Mouse (Mus musculus) adrenal gland, postnatal 4 days (tissue): ENCODE data around the gene Bloc1s5. TPM values are rescaled to one million over a fixed set of nuclear protein-coding genes. Genes with fewer than 3 reads are reported as not detected.
"Not testable (repeated sequence)": the region's sequence is repeated elsewhere in the genome, so short reads cannot be mapped to it uniquely, and the experiment has no call there.

Experiments
- DNase-seq, 2 experiments: peaks; one replicate each; pipeline ENCODE4 v3.0.0; 2021 to 2022; ENCODE audit warnings: low spot score in 2 of 2, mixed read lengths in 2 of 2
- long read RNA-seq, 2 experiments: library from polyadenylated mRNA; stranded (forward); transcript quantifications; one replicate each; pipeline ENCODE4 v2.0.0; 2021
- total RNA-seq, 2 experiments: library from RNA; stranded (reverse); gene quantifications; 2 replicates each; pipeline ENCODE4 v1.2.3; 2021

The Bloc1s5 gene
- total RNA-seq, result 10 to 100 TPM; 22.3 to 23.9 TPM
- long read RNA-seq, experiment 1, full-length matches to known transcripts, result 24 of 24 reads
- long read RNA-seq, experiment 1, partial matches to known transcripts, result 0 of 24 reads
- long read RNA-seq, experiment 1, other reads (novel, unspliced or antisense), result 0 of 24 reads
- long read RNA-seq, experiment 2, full-length matches to known transcripts, result 42 of 55 reads
- long read RNA-seq, experiment 2, partial matches to known transcripts, result 1 of 55 reads
- long read RNA-seq, experiment 2, other reads (novel, unspliced or antisense), result 12 of 55 reads

DNA sequence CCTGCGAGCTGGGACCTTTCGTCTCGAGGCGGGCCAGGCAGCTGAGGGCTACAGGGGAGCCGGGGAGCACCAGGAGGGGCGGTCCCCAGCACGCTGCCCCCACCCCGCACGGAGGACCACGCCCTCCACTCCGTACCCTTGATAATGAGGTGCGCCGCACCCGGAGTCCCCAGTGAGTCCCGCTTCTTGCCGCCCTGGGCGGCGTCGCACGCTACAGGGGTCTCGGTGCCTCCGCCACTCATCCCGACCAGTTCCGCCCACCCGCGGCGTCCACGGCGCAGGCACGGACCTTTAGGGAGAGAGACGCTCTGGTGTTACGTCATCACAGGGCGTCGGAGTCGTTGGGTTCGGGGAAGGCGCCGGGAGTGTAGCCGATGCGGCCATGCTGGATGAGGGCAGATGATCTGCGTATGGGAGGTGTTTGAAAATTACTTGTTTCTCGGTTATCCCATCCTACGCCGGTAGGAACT, at the start of gene Bloc1s5:
Gene Bloc1s5, minus strand, starts transcription at position 310 of the 470 bp plus-strand sequence.
- DNase-seq, result peak; percentile 81 to 91

DNA sequence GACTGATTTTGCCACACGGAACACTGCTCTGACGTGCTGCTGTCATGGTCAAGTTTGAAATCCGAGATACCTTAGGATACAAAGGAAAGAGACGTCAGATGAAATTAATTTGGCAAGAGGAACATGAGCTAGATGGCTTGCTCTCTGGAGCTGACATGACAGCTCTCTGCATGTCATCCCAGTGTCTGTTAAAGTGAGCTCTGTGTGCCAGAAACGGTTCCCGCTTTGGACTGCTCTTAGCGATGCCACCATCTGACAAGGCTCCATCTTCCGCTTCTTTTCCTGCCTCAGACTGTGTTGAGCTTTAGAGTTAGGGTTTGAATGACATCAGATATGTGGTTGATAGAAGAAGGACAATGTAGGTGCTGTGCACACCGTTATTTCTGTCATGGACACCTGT, 37.4 kb upstream of the Bloc1s5 start:
- DNase-seq, result no peak

DNA sequence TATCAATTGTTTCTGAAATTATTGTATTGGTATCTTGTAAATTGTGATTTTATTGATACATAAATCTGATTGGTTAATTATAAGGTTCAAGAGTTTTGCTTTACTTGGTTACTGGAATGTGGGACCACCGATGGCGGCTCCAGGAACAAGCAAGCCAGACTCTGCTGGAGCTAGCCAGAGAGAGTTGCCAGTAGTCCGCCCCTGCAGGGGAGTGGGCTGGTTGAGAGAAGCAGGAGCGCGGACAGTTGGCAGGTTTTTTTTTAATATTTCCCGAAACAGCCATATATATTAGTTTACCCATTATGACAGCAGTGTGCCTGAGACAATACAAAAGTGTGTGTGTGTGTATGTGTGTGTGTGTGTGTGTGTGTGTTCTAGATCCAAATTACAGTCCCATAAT, 36.5 kb upstream of the Bloc1s5 start:
- not testable (repeated sequence) for DNase-seq

DNA sequence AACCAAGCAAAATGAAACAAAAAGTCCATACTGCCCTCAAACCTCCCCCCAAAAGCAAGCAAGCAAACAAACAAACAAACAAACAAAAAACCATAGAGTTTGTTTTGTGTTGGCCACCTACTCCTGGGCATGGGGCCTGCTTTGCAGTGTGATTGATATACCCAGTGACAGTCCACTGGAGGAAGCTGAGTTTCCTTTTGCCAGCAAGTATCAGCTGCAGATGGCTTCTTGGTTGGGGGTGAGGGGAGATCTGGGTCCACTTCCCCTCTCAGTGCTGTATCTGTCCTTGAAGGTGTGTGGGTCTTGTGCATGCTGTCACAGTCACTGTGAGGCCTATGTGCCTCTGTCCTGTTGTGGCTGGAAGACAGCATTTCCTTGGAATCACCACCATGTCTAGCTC, 35.1 kb upstream of the Bloc1s5 start:
- no peak for DNase-seq

DNA sequence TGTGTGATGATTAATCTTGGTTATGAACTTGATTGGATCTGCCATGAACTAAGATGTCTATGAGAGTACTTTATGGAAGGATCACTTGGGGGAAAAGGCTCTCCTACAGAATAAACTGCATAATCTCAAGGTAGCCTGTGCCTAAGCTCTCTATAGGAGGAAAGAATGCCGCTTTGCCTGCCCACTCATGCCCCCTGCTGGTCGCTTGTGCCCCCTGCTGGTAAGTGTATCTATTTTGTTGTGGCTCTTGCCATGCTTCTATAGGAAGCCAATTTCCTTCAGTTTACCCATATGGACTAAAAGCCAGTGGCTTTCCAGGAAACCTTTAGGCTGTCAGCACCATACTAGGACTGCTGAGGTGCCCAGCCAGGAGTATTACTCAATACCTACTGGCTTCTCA, 33.6 kb upstream of the Bloc1s5 start:
- peak in 1 of 2 experiments; percentile 10 for DNase-seq

DNA sequence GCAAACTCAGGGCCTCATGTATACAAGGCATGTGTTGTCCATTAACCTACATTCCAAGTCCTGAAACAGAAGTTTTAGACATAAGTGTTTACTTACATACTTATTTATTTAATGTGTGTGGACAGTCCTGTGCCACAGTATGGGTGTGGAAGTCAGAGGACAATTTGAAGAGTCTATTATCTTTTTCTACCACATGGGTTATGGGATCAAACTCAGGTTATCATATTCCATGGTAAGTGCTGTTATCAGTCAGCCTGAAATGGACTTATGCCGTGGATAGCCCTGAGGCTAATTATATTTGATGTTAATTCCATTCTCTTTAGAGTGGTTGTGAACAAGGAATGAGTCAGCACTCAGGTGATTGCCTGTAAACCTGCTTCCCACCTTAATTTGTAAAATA, 29.8 kb upstream of the Bloc1s5 start:
- no peak for DNase-seq

DNA sequence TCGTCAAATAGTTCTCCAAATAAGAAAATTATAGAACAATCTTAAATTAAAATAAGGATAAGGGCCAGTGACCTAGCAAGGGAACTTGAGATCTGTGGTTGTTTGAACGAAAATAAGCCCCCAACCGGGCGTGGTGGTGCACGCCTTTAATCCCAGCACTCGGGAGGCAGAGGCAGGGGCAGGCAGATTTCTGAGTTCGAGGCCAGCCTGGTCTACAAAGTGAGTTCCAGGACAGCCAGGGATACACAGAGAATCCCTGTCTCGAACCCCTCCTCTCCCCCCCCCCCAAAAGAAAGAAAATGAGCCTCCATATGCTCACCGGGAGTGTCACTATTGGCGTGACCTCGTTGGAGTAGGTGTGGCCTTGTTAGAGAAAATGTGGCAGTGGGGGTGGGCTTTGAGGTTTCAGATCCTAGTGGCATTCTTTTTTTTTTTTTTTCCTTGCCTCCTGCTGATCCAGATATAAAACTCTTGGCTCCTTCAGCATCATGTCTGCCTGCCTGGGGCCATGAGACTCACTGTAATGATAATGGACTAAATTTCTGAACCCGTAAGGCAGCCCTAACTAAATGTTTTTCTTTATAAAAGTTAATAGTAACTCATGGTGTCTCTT, 24.7 kb upstream of the Bloc1s5 start:
- DNase-seq, result no peak

DNA sequence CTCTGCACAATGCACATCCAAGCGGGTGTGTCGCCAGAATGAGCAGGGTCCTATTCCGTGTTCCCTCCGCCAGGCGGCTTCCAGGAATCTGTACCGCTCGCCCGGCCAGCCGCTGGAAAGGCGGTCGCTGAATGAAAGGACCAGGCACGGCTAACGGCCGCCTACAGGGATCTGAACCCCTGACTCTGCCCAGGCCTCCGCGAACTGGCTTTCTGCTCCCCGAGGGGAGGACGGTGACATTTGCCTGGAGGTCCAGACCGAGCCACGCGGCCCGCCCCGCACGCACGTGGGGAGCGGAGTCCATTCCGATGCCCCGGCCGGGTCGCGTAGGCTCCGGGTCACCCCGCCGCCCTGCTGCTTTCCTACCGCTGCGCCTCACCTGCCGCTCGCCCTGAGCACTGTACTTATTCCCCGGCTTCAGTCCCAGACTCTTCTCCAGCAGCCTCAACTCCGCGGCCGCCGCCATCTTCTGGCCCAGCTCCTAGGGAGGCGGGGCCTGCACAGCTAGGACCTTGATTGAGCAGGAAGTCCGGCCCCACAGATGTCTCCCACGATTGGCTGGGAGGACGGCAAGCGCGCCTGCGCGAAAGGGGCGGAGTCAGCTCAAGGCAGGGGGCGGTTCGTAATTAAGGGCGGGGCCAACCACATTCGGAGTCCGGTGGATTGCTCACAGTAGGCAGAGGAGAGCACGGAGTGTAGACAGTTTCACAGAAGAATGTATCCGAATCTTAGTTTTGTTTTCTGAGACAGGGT, 23.8 kb upstream of the Bloc1s5 start, which contains the start of gene Eef1e1:
Gene Eef1e1, minus strand, starts transcription at position 531 of the 753 bp plus-strand sequence.
- DNase-seq, result peak; percentile 86 to 92

DNA sequence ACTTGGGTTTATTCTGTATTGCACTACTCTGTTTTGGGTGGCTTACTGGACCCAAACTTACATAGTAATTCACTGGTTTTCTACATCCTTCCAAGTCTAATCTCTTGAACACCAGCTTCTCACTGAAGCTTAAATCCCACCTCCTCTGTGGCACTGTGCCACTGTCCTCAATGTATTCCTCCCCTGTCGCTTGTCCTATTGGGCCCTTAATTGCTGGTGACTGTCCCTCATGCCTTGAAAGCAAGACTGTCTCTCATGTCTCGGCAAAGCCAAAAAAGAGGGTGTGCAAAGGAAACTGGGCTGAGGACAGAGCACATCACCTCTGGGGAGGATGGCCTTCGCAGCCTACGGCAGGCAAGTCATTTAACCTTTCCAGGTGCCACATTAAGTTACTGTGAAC, 23.0 kb upstream of the Bloc1s5 start:
- DNase-seq, result no peak

DNA sequence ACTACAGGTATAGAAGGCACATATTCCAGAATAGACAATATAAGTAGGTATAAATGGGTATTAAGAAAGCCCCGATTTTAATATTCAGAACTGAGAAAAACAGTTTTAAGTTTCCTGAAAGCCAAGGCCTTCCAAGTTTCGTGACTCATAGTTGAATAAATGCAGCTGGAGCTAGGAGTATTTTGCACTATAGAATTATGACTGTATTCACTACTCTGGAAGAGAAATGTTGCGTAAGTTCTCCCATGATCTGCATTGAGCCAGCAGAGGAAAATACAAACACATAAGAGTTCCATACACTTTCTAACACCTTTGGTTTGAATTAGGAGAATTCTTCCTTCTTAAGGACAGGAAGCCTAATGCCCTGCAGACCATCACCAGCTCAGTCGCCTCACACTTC, 15.4 kb upstream of the Bloc1s5 start:
- DNase-seq, result no peak

DNA sequence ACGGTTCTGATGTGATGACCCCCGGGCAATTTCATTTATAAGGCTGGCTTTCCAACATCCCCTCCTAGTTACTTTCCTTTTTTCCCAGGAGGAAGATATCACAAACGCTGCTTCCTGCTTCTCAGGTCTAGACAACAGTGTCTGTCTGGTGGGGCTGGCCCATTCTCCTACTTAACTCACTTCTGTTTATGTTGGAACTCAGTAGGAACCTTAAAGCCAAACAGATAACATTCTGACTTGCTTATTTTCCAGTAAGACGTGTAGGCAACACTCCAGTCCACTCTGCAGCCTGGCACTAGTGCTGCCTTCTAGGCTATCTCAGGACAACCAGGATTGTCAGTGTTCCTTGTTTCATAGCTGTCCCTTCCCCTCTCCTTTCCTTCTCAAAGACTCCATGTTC, 14.2 kb upstream of the Bloc1s5 start:
- no peak for DNase-seq

DNA sequence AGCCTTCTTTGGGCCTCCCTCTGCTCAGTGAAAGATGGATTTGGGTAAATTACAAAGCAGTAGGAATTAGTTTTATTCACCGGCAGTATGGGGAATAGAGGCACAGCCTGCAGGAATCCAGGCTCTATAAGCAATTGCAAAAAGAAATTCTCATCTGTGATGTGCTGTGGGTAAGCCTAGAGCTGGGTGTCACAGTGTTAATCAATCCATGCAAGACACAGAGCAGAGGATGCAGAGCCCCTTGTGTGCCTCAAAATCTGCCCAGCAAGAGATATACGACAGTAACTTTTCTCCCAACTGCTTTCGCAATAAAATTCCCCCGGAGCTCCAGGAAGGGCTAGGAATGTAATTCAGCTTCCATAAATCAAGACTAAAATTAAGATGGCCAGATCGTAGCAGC, 6.5 kb upstream of the Bloc1s5 start:
- no peak for DNase-seq

DNA sequence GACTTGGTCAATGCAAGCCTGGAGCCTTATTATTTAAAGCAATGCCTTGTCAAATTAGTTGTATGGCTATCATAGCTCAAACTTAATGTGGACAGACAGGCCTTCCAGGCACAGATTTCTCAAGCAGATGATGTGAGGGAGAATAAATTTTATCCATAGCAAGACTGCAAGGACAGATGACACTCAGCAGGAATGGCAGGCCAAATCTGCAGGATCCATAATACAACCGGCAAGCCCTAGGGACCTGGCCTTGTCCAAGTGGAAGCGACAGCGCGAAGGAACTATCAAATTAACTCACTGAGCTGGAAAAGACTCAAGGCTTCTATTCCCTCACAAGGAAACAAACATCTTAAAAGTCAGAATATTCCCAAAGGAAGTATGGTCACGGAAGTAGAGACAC, 6.1 kb upstream of the Bloc1s5 start:
- DNase-seq, result no peak

DNA sequence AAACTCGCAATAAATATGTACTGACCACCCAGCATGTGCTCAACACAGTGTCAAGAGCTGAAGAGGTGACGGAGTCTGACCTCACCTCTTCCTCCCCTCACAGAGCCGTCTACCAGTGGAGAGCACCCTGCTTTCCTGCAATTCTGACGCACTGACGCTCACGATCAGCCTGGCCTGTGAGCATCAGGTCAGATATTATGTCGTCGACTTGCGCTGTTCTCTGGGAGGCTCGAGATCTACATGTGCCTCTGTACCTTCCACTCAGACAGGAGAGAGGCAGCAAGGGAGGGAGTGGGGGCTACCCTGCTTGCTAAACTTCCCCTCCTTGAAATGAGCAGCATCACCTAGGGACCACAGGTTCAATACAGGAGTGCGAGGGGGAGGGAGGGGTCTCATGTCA, 3.8 kb upstream of the Bloc1s5 start:
- no peak for DNase-seq

DNA sequence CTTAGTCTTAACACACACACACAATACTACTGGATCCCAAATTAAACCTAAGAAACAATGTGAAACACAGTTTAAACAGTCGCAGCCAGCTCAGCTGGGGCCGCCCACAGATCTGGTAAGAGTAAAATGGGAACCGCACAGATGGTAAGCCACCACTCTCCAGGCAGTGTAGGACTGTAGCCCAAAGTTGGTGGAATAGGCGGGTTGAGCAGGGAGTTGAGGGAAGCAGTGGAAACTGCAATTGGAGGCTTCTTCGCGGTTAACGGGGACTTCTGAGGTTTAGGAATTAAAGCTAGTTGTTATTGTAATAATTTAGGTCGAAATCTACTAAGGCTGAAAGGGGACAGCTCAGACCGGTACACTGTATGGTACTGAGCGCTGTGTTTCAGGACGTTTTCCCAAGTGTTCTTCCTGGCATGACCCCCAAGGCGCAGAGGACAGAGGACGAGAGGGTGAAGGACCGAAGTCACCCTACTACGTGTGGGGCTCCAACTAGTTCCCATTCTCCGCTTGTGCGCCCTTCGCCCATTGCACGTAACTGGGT, 581 bp downstream of the Bloc1s5 start:
- no peak for DNase-seq

DNA sequence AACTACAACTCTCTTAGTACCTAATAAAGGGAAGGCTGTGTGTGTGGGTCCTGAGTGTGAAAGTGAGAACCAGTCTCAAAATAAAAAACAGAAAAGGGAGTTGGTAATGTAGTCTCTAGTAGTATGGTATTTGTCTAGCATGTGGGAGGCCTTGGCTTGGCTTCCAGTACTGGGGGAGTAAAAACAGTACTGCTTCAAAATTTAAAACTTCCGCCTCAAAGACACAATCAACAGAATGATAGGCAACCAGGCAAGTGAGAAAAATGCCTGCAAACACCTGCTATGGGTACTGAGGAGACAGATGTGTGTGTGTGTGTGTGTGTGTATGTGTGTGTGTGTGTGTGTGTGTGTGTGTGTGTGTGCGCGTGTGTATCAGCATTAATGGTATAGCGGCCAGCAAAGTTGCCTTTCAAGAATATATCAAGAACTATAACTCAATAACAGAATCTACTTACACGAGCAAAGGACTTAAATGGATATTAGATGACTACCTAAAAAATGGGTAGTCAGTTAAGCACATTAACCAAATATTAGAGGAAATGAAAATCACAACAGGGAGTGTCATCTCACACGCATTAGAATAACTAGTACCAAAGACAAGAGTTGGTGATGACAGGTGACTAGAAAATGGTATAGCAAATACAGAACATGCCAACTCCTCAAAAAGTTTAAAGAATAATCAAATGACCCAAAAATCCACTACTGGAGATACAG, 1.5 kb downstream of the Bloc1s5 start:
- no peak for DNase-seq

DNA sequence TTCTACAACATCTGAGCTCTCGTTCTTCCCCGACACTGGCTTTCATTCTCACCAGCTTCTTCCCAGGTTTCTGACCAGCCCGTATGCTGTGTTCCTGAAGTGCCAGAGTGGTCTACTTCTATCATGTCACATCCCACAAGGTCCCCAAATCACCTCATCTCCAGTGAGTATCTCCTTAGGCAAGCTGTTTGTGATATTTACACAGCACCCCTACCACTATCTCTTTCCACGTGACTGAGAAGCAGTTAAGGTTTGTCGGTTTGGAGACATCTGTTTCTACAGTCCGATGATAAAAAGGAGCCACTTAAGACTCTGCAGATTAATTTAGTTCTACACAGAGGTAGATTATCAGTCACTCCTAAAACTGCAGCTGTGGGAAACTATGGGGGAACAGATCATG, 2.4 kb downstream of the Bloc1s5 start:
- no peak for DNase-seq

DNA sequence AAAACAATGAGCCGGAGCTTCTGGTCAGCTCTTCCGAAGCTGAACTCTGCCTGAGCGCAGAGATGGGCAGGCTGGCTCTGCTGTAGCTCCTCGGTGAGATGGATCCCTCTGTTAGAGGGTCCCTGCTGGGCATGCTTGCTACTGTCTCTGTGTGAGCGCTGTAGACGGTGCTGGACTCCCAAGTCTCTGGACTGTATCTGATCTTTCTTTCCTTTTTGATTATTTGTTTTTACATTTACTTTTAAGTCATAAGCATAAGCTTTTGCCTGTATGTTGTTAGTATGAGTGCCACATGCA, 8.7 kb downstream of the Bloc1s5 start:
- no peak for DNase-seq

DNA sequence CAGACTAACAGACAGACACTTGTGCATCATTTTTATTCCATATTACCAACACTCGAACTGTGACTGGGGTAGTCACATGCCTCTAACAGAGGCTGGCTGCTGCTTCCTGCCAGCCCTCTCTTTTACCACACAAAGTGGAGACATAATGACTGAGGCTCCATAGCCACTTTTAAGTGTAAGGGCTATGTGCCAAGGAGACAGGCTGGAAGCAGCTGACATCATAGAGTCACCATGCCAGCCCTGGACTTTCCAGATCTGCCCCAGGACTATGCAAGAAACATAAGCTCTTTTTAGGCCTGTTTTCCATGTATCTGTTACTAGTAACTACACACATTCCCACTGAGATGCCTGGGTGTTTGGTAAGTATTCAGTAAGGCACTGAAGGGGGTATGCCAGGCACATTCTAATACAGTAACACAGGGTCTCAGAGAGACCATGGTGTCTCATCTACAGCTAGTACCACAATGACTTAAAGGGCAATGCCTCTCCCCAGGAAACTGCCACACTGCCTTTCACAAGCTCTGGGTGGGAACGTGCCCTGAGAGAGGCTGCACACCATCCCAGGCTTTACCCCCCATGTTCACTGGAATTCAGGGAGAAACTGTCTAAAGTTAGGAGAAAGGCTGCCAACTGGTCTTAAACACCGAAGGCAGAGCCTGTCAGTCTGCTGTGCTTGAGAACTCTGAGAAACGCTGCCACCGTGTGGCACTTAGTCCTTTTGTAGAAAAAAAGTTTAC, 9.2 kb downstream of the Bloc1s5 start:
- DNase-seq, result no peak

DNA sequence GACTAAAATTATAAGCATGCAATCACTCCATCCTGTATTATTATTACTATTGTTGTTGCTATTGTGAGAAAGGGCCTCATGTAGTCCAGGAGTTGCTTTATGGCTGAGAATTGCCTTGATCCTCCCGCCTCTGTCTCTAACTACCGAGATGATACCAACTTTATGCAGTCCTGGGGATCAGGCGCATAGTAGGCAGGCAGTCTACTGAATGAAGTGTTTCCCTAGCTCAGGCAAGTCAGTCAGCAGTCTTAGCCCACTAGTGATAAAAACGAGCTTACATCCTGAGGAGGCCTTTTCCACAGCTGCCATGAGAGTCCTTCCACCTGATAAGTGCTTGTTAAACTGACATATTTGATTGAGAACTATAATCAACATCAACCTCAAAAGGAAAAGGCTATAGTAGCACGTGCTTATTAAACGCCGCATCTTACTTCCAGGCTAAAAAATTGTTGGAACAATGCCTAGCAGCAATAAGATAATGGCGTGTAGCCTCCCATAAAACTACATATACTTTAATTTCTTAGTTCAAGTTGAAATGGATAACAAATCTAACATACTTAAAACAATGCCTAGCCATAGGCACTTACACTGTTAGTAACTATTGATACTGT, 10.5 kb downstream of the Bloc1s5 start:
- DNase-seq, result no peak
